Mouse (Mus musculus): ENCODE data around the gene Gm44511.

- no peak for TF ChIP-seq CTCF (IDR thresholded peaks at IDR 0.05; ENCODE audit: low read depth)
- no peak for TF ChIP-seq EP300 (IDR thresholded peaks at IDR 0.05; ENCODE audit: low read depth)
These were observed at the start of gene Gm44511, which contains the start of gene Klrb1b for GRCm38 (mm10) chr6:128826132-128826531.

Measured in liver, postnatal 0 days (tissue).